Mouse (Mus musculus) c-Kit-positive CD71-positive TER-119-positive erythroid progenitor cells, embryonic 14.5 days (primary cell): ENCODE data around the gene Tmem50b.
"Not testable (repeated sequence)": the region's sequence is repeated elsewhere in the genome, so short reads cannot be mapped to it uniquely, and the experiment has no call there.

Experiments
- DNase-seq: peaks from one replicate; pipeline ENCODE4 v3.0.0-alpha.2; 2013; ENCODE audit warnings: low spot score

Gene Tmem50b

DNA sequence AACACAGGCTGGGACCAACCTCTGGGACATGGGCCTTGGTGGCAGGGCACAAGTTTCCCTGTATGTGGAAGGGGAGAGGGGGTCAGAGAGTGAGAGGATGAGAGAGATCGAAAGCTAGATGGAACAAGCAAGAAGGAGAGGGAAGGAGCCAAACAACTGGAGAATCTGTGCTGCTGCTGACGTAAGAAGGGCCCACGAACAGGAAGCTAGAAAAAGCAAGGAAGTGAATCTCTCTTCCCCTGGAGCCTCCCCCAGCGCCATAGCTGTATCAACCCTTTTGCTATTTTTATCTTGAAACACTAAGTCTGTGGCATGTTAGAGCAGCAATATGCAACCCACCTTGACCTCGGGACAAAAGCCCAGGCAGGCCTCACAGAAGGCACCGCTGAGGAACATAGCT lies 59.5 kb downstream of the Tmem50b start:
- DNase-seq = no peak

DNA sequence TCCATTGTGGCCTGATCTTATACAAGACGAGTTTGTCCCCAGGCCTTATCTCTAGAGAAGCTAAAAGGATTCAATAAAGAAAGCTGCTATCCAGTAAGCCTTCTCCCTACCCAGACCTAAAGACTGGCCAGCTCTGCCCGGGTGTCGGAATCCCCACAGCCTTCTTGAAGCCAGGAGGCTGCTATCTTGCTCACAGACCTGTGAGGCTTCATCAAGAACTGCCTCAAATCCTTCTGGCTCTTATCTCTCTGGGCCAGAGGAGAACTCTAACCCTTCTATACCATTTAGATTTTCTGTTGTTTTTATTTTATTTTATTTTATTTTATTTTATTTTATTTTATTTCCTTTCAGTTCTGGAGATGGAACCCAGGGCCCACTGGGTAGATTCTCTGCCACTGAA lies 60.5 kb downstream of the Tmem50b start:
- peak; percentile 53 for DNase-seq

DNA sequence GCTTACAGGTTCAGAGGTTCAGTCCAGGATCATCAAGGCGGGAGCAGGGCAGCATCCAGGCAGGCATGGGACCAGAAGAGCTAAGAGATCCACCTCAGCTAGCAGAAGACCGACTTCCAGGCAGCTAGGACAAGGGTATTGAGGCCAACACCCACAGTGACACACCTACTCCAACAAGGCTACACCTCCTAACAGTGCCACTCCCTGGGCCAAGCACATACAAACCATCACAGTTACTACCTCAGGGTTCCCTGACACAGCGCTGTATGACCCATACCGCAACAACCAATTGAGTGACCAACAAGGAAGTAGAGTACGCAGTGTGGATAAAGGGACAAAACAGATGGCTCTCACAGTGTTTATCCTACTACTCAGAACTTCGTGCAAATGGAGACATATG lies 61.2 kb downstream of the Tmem50b start:
- no peak for DNase-seq

DNA sequence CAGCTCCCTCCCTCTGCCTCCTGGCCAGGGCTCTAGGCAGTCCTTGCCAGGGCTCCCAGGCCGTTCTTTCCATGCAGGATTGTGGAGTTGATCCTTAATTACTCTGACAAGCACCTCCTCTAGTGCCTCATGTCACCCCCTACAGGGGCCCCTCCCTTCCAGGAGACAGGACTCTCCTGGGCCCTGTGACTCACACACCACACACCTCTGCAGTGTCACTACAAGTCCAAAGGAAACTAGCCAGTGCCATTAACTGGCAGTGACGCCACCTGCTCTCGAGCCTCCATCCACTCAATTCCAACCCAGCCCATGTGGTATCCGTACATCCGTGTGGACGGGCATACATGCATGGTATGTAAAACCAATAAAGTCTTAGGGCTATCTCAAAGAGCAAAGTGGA lies 62.7 kb downstream of the Tmem50b start:
- no peak for DNase-seq

DNA sequence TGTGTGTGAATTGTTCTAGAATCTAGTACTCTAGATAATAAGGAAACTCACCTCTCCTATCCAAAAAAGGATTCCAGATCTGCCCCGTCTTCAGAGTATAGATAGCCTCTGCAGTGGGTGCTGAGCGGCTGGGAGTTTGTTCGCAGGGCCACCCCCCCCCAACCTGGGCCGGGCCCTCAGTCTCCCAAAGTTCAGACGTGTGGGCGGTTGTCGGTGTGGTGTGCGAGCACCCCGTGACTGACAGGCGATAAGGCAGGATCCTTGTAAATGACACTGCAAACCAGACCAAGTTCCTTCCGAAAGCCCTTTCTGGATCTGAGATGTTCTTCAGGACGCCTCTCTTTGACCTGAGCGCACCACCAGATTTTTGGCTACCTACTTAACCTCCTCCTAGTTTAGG lies 63.1 kb downstream of the Tmem50b start:
- DNase-seq = peak; percentile 97

DNA sequence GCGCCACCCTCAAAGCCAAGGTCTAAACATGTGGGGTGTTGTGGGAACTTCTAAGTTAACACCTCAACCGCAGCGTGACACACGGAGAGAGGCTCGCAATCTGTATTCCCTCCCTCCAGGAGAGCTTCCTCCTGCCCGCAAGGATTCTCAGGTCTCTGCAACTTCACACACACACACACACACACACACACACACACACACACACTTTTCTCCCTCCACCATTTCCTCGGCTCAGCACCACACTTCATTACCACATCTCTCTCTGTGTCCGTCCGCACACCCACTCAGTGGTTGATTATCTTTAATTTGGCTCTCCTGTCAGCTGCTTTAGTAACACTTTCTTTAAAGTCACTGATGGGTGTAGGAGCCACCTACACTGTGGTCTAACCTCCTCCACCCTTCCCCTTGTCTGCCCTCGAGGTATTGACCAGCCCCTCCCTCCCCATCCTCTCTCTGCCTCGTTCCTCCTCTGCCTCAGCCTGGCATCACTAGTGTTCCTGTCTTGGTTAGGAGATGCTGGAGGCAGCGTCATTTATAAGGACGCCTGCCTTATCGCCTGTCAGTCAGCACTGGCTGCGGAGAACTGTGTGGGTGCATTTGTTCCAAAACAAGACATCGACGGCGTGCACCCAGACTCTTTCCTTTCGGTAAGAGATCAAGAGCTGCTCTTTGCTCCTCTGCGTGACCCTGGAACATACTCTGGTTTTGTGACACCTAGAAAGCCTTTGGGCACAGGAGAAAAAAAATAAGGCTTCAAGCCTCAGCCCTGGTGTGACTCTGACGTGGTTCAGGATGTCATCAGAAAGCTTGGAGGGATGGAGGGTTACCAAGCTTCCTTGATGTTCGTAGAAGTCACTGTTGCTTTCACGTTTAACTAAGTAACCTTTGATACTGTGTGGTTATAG lies 64.3 kb downstream of the Tmem50b start:
- no peak for DNase-seq

DNA sequence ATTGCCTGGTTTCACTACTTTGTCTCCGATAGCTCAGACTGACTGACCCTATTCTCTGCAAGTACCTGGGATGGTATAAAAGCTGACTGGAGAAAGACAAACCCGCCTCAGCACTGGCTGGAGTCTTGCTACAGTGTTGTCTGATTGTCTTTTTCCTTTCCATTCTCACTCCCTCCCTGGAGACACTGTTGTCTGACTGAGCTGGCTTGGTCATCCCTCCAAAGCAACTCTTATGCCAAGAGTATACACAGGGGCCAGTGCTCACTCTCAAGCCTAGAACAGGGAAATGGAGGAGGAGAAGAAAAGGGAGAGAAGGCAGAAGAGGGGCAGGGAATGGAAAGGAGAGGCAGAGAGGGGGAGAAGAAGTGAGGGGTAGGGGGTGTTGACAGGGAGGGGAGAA lies 65.2 kb downstream of the Tmem50b start:
- no peak for DNase-seq

DNA sequence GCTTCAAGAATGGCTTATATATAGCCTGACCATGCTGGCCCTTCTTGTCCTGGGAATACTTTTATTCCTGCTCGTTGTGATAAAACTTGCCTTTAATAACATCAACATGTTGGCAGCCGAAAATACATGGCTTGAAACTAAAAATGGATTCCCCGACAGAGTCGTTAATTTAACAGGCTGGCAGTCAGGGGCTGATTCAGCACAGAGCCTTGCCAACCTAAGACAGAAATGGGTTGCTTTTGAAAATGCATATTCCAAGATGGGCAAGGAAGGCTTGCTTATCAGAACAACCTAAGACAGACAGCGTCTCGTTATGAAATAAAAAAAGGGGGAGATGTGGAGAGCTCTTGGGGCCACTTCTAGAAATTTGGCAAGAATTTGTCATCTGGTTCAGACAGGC lies 65.7 kb downstream of the Tmem50b start:
- DNase-seq = no peak

DNA sequence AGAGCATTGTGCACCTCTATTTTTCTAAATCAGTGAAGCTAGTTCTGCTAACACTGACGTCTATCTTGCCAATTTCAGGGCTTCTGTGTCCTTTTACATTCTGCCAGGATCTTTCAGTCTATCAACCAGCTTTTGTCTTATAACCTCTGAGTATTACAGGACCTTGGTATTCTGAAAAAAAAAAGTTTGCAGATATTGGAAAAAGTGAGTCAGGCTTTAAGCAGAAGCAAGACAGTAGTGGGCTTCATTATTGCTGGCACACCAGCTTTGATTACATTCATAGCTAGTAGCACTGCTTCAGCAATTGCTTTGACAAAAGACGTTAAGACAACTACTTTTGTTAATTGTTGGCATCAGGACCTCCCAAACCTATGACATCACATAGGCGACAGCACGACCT lies 66.8 kb downstream of the Tmem50b start:
- DNase-seq = not testable (repeated sequence)

DNA sequence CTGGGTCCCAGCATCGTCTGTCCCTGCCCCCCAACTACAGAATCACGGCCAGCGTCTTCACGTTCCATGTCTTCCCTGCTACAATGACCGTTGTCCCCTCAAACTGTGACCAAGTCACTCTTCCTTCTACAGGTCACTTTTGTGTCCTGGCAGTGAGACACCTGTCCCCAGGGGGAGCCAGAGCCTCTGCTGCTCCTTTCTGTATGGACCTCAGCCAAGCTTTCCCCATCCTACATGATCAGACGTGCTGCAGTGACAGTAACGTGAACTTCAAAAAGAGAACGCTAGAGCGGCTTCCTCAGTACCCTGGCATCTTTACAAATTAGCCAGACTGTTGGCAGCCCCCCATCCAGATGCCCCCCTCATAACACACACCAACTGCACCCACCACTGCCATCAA lies 69.0 kb downstream of the Tmem50b start:
- no peak for DNase-seq

DNA sequence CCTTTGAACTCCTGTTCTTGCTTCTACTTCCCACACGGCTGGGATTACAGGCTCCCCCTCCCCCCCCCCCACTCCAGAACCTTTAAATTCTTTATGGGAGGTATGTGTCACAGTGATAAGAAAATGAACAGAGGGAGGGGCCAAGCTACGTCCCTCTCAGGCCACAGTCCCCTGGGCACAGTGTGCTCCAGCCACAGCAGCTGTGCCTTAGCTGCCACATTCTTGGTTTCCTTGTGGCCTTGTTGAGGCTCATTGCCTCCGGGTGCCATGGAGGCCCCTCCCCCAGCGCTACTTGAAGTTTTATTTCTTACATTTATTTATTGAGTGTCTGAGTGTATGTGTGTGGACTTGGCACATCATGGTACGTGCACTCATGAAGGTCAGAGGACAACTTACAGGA lies 70.1 kb downstream of the Tmem50b start:
- no peak for DNase-seq

DNA sequence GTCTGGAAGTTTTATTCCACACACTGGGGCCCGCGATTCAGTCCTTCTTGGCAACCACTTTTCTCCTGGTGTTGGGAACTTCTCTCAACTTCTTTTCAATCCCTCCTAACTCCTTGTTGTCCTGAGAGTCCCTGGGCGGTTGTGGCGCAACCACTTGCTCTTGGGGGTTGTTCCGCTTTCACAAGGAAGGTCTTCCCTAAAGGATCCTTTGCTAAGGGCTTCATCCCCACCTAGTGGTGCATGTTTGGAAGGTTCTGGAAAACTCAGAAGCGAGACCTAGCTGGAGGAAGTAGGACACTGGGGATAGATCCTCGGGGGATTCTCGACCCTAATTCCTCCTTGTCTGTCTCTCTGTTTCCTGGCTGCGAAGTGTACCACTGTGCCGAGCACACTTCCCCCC lies 70.5 kb downstream of the Tmem50b start:
- DNase-seq = no peak

DNA sequence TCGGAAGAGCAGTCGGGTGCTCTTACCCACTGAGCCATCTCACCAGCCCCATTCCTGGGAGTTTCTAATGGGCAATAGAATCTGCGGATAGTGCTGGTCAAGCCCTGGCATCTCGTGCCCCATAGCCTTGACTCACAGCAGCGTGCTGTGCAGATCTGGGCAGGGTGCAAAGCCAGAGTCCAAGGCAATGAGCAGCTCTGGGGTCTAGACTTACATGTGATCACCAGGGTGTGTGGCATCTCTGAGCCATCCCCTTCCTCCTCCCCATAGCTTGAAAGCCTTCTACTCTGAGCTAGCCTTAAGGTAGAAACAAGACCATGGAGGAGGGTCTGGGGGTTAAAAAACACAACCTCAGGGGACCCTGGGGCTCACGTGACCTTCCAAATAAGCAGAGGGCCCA lies 71.3 kb downstream of the Tmem50b start:
- no peak for DNase-seq
